Mouse (Mus musculus) urinary bladder, postnatal 25 days (tissue): ENCODE results near the gene Nos1ap.

Experiments used
- DNase-seq: peaks from one replicate; pipeline ENCODE4 v3.0.0; 2022; ENCODE audit warnings: low spot score

The Nos1ap gene

DNA sequence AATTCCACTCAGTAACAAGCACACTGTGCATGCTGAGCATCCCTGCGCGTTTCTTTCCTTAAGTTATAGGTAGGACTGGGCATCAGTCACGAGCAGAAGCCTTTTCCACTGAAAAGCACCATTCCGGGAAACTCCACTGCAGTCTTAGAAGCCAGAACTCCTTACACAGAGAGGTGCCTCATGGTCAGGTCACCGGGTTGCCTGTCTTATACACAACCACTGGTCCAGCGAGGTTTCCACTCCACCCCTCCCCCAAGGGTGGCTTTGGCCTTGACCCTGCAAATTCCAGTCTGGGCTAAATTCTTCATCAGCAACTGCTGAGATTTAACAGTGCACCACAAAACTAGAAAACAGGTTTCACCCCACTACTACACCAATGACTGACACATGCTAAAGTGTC lies 1.3 kb downstream of the Nos1ap start:
- DNase-seq: no peak

DNA sequence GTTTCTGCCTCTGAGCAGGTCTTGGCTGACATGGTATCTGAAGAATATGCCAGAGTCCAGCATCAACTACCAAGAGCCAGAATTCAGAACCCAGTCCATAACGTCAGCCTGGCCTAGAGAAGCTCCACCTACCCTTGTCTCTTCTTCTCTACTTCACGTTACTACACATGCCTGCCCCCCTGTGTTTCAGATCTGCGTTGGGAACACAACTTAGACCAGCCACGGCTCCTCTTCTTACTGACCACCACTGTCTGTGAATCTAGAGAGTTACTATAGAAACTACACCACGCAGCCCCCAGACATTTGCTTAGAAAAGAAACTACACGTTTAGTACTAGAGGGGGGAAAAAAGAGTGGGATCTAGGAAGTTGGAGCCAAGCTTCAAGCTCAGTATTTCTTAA lies 2.9 kb downstream of the Nos1ap start:
- DNase-seq: no peak

DNA sequence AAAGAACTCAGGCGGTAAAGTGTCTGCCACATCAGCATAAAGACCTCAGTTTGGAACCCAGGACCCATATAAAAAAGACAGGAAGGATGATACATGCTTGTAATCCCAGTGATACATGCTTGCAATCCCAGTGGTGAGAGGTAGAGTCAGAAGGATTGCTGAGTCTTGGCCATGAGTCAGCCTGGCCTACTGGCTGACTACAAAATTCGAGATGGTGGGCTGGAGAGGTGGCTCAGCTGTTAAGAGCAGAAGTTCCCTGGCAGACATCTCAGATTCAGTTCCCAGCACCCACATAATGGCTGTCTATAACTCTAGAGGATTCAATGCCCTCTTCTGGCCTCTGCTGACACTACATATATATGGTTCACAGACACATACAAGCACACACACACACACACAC lies 5.7 kb downstream of the Nos1ap start:
- DNase-seq: no peak

DNA sequence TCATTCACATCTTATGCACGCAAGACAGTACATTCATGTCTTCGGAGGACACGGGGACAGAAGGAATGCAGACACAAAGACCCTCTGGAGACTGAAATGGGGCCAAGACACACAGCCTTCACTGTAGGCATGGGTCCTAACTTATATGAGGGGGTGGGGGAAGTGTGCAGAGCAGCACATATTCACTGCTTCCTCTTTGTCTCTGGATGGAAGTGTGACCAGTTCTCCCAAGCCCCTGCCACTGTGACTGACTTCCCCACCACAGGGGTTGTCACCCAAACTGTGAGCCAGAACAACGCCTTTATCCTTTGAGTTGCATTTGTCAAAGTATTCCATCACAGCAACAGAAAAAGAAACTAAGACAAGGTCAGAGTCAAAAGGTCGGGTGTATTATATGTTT lies 7.3 kb downstream of the Nos1ap start:
- no peak for DNase-seq

DNA sequence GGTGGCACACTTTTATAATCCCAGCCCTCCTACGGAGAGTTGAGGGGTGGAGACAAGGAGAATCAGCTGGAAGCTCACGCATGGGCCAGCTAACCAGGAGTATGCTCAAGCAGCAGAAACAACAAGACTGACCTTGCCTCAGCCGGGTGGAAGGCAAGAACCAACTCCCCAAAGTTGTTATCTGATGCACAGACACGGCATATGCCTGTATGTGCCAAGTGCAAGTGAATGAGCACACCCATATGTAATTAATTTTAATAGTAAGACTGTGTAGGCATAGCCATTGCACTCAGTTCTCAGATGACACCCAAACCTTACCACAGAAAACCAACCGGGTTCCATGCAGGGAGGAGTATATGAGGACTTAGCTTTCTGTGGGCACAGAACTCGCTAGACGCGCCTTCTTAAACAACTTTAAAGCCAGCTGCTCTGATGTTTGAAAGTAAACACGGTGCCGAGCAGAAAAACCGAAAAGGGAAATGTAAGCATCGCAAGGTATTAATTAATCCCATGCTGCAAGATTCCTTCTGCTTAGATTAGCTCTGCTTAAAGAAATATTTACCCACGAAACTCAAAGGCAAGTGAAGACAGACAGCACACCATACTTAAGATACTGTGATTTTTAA lies 9.1 kb downstream of the Nos1ap start:
- no peak for DNase-seq

DNA sequence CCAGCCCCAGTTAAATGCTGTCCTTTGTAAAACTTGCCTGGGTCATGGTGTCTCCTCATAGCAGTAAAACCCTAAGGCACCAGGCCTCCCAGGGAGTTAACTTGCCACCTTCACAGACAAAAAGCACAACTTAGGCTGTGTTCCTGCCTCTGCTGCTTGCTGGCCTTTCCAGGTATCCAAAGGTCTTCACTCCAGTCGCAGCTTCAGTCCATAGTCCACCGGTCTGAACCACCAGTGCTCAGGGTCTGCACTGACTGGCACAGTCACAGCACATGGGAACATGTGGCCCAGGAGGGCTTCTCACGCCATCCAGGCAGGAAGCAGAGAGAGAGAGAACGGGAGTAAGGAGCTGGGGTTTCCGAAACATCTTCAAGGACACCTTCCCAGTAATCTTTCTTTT lies 10.2 kb downstream of the Nos1ap start:
- DNase-seq: no peak

DNA sequence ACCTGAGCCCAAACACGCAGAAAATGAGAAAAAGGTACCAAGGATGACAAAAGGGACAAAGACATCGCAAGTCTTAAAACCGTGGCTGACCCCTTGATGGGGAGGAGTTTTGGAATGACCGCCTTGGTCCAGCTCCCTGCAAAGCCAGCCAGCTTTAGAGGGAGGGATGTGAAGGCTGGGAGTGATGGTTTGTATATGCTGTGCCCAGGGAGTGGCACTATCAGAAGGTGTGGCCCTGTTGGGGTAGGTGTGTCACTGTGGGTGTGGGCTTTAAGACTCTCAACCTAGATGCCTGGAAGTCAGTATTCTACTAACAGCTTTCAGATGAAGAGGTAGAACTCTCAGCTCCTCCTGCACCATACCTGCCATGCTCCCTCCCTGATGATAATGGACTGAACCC lies 10.6 kb downstream of the Nos1ap start:
- no peak for DNase-seq

DNA sequence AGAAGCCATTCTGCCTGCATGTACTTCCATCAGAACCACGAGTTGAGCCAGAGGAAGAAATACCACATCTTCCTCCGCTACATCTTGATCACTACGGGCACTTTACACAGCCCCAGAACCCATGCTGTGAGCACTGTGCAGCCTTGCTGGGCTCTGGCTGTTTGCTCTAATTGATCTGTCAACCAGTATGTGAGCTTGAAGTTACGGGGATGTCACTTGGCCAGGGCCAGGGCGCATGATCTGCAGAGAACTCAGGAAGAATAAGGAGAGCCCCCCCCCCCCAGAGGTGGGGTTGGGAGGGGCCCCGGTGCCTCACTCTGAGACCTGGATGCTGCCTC lies 13.0 kb downstream of the Nos1ap start:
- DNase-seq: no peak

DNA sequence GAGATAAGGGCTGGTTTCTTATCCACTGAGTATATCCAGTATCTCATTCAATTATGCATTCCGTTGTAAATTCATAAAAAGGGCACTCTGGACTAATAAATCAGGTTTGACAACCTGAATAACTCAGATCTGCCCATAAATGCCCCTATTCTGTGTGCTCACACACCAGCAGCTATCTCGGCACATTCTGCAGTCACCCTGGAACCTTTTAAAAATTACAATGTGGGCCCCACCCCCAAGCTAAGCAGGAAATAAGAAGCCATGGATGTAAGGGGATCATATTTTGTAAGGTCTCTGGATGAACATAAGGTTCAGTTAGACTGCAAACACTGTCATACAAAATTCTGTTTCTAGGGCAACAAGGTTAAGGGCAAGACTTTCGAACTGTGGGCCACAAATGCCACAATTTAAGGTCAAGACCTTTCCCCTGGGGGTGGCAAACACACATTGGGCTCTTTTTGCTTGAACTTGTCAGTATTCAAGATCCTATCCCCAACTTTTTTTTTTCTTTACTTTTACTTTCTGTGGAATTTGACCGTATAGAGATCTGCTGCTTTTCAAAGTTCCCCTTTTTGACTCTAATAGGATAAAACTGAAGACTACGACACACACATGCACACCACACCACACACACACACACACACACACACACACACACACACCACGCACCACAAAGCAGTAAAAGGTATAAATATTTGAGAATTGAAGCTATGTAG lies 13.5 kb downstream of the Nos1ap start:
- DNase-seq: no peak

DNA sequence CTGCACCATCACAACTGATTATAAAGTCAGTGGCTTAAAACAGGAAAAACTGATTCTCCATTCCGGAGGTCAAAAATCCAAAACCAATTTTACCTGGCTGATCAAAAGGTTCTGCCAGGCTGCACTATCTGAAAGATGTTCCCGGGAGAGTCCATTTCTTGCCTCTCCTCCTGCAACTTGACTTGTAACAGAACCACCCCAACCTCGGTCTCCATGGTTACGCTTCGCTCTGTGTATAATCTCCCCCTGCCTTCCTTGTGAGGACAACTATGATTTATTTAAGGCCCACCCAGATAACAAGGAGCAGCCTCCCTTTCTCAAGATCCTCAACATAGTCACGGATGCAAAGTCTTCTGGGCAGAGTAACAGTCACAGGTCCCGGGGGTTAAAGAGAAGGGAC lies 16.5 kb downstream of the Nos1ap start:
- DNase-seq: no peak

DNA sequence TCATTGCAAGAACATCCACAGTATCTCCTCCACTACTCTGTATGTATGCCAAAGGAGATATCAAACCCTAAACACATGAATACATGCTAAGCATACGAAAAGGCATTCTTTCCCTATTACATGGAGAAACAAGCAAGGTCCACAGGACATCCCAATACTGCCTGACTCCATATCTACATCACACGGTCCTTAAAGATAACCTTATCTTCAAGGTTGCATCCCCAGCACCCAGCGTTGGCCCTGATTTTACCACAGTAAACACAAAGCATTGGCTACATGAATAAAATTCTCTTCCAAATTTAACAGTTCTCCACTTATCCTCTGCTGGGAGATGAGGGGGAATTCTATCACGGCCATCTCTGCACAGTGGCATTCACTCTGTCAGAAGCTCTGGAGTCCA lies 22.7 kb downstream of the Nos1ap start:
- DNase-seq: no peak

DNA sequence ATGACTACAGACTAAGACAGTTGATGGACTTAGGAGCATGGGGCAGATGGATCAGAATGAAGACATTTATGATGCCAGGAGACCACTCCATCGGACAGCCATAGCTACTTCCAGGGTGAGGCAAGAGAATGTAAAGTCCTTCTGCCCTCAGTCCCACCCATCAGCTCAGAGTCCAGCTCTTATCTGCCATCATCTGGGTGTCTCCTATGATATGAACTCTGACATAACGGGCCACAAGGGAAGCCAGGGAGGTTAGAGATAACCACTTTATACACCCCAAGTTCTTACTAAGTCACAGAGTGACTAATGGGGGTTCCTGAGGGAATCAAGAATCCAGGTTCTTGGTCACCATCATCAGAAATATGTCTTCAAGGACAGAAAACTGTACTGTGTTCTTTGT lies 23.1 kb downstream of the Nos1ap start:
- no peak for DNase-seq

DNA sequence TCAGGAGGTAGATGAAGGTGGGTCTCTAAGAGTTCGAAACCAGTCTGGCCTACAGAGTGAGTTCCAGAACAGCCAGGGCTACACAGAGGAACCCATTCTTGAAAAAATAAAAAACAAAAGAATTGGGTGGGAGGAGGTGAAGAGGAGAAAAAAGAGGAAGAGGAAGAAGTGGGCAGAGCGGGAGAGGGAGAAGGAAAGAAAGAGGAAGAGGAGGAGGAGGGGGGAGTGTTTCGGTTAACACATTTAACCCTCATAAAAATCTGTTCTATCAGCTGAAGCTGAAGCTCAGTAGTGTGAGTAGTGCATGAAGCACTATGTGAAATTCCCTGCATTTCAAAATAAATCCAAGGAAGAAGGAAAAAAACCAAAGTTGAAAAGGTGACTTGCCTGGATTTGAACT lies 24.7 kb downstream of the Nos1ap start:
- no peak for DNase-seq

DNA sequence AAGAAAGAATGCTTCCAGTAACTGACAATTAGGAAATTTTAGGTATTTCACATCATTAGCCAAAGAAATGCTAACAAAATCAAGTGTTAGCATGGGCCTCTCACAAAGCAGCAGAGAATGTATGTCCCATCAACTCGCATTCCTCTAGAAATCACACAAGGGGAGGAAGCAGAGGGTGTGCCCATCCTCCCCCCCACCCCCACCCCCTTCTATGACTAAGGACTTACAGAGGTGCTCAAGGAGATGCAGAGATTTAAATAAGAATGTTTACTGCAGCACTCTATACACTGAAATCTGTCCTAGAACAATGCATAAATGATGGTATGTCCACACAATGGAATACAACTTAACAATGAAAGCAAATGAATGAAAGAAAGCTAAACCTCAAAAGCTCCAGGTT lies 27.2 kb downstream of the Nos1ap start:
- DNase-seq: no peak

DNA sequence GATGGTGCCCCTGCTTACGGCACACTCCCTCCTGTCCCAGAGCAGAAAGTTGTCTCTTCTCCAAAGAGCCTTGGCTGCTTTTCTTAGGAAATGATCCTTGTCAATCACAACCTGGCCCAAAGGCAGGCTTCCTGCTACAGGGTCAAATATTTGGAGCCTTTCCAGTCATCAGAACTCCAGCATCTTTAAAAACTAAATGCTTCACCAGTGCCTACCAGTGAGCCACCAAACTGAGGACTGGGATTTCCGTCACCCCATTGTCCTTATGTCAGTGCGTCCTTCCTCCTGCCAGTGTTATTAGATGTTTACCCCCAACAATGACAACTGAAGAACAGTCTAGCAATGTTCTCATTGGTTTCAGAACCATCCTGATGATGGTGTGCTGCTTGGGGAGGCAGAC lies 28.9 kb downstream of the Nos1ap start:
- DNase-seq: no peak

DNA sequence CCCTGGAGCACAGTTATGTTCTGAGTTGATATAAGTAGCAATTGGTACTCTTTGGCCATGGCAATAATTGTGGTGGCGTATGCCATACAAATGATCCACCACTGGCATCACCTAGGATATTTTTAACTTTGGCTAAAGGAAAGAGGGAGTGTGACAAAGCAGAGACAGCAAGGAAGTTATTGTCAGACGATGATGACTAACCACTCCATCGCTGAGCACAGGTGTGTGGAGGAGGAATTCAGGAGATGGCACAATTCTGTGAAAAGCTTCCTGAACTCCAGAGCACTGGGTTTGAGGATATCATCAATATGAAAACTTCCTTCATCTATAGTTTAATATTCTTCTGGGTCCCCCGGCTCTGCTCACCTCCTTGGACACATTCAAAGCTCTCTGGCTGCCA lies 31.7 kb downstream of the Nos1ap start:
- no peak for DNase-seq

DNA sequence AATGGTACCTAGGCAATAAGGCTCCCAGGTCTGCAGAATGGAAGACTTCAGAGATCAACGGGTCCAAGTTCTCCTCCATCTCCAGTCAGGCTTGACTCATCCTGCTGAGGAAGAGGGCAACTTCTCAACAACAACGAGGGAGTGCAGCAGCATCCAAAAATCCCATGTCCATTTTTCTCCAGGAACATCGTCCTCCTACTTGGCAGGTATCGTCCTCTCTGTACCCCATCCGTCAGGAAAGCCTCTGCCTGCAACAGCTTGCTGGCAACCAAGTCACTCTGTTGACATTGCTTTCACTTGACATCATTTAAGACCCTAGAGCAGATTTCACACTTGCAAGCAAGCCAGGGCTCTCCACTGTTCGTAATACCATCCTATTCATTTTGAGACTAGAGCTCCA lies 33.0 kb downstream of the Nos1ap start:
- no peak for DNase-seq

DNA sequence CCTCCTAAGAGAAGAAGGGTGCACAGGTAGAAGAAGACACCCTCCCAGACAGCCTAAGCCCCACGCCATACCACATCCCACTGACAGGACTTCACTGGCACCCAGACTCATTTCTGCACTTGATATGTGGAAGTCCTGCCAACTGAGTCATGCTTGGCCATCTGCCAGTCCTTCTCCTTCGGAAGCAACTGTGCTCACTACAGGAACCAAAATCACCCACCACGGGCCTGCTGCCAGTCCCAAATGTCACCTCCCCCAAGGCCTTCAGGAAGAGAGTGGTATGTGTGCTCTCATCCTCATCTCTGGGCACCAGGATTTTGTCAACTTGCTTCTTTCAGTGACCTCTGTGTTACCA lies 34.7 kb downstream of the Nos1ap start:
- DNase-seq: peak; percentile 48

DNA sequence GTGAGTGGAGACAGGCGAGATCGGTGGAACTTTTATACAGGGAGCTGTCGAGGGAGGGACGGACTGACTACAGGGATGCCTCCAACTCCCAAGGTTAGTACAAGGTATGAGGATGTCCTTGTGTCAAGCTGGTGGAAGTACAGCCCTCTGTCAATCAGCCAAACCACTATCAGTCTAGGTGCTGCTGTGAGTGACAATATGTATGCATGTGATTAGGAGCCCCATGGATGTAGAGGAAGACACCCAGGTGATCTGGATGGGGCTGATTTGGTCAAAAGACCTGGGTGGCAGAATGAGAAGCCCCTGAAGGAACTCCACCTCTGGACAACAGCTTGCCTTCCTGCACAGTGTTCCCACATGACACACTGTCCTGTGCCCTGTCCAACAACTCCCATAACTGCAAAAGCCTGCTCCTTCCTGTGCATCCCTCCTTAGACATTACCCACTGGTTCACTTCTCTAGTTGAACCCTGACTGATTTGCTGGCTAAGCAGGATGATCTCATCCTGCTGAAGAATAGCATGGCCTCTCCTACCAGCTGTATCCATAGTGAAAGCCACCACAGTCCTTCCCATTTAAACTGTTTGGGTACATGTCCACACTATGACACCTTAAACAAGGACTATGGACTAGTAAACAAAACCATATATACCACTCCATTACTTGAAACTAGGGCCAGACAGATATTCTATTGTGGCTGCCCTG lies 35.3 kb downstream of the Nos1ap start:
- DNase-seq: no peak

DNA sequence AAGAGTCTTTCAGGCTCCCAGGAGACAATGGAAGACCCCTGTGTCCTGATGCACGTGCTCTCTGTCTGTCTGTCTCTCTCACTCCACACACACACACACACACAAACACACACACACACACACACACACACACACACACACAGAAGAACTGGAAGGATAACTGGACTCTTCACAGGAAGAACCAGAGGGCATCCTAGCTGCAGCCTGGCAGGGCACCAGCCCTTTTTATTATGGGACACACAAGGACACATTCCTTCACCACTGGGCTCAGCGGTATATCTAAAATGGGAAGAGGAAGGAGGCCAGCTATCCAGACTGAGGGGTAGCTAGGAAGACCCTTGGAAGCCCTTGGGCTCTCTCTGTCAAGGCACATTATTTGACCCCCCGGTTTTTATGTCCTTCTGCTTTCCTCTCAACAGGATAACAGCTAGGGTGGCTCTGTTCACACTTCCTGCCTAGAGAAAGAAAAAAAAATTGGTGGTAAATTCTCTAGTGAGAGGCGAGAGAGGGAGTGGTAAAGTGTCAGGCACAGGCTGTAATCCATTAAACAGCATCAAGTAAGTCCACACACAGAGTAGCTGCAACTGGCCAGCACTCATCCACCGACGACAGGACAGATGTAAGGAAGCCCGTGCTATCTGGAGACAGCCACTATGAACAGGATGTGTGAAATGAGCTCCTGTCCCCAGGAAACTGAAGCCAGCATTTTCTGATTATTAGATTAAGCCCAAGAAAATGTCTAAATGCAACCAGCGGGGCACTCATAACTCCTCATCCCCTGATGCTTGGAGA lies 38.8 kb downstream of the Nos1ap start:
- no peak for DNase-seq

DNA sequence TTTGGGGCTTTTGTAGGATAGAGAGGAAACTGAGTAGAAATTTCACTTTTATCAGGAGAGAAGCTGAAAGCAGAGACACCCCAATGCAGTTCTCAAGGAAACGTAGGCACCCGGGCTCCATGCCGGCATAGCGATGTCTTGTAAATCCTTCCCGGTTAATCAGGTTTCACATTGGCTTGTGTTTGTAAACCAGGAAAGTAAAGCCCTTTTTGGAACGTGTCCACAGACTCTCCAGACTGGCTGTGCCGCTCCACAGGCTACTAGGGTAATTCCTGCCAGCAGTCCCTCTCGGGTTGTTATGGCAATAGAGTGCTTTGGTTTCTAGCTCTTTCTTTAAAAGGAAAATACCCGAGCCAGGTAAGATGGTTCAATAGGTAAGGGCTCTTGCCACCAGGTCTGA lies 40.6 kb downstream of the Nos1ap start:
- no peak for DNase-seq

DNA sequence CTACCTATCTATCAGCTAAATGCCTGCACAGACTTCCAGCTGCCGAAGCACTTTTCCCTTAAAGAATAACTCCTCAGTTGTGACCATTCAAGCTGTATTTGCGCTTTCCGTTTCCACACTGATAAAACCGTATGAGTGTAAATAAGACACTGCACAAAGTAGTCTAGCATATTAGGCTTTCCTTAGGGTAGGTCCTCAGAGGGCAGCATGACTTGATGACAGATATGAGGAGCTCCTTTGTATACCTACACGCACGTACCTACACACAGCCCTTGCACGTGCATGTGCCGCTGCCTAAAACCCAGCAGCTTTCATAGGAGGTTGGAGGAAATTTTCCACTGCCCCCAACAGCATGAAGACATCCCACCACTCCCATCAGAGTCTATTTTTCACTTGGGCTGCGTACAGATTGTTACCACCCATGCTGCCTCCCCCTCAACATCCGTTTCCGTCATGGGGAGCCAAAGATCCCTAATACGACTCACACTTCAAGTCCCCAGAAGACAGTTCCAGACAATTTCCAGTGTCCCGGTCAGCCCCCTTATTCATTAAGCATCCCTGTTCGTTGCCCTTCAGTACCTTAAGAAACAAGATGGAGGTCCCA lies 41.4 kb downstream of the Nos1ap start:
- DNase-seq: no peak

DNA sequence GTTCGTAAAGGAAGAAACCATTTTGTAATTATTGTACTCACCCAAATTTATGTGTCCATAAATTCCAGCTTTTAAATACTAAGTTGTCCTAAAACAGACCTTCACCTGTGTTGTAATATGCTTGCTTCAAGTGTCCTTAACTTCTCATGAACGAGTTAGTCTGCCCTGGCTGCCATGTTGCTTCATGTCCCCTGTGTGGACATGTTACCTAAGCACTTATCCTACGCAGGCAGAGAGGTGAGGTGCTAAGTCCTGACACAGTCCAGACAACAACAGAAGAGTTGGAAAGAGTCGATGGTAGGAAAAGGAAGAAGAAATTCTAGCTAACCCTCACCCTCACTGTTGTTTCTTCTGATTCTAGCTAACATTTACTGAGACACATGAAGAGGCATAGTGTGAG lies 43.4 kb downstream of the Nos1ap start:
- no peak for DNase-seq
